Mouse (Mus musculus) neural tube, embryonic 15.5 days (tissue): ENCODE results near the gene Phf14. TPM values are rescaled to one million over a fixed set of nuclear protein-coding genes. Genes with fewer than 3 reads are reported as not detected.
"Not testable (repeated sequence)": the region's sequence is repeated elsewhere in the genome, so short reads cannot be mapped to it uniquely, and the experiment has no call there.

Source experiments
- ATAC-seq: fragments of 200-750 bp; cut with Nextera tagmentation; 2 replicates; pipeline ENCODE4 v1.8.0; 2017; ENCODE audit warnings: mild to moderate bottlenecking, moderate TSS enrichment, moderate library complexity; ENCODE audit not compliant: low FRiP score
- H3K27ac ChIP-seq: fragments of 300-500 bp; sonication (generic); replicated peaks from 2 replicates; pipeline ENCODE4 v1.5.1; 2015; ENCODE audit warnings: mild to moderate bottlenecking, inconsistent platforms
- H3K27me3 ChIP-seq: fragments of 300-500 bp; sonication (generic); replicated peaks from 2 replicates; pipeline ENCODE4 v1.6.1; 2015; ENCODE audit warnings: inconsistent platforms
- H3K36me3 ChIP-seq: fragments of 300-500 bp; sonication (generic); 2 replicates; pipeline ENCODE4 v1.6.1; 2015; ENCODE audit warnings: inconsistent platforms
- H3K4me1 ChIP-seq: fragments of 300-500 bp; sonication (generic); 2 replicates; pipeline ENCODE4 v1.6.1; 2015; ENCODE audit warnings: inconsistent platforms
- H3K4me2 ChIP-seq: fragments of 300-500 bp; sonication (generic); 2 replicates; pipeline ENCODE4 v1.6.1; 2015; ENCODE audit warnings: inconsistent platforms, mild to moderate bottlenecking, moderate library complexity
- H3K4me3 ChIP-seq: fragments of 300-500 bp; sonication (generic); replicated peaks from 2 replicates; pipeline ENCODE4 v1.5.1; 2015; ENCODE audit warnings: mild to moderate bottlenecking, inconsistent platforms
- H3K9ac ChIP-seq: fragments of 300-500 bp; sonication (generic); replicated peaks from 2 replicates; pipeline ENCODE4 v1.6.1; 2015; ENCODE audit warnings: mild to moderate bottlenecking, inconsistent platforms
- H3K9me3 ChIP-seq: fragments of 300-500 bp; sonication (generic); replicated peaks from 2 replicates; pipeline ENCODE4 v1.6.1; 2016; ENCODE audit warnings: inconsistent platforms
- WGBS: fragments of 180-500 bp; shearing (Covaris S2); methylation state at CpG from one replicate; pipeline ENCODE4 v1.1.7; 2015; ENCODE audit warnings: mixed read lengths; 5-methylcytosine and 5-hydroxymethylcytosine counted together
- polyA plus RNA-seq: library from polyadenylated mRNA; unstranded; fragments of >200 nt; fragmentation: Nextera tagmentation; extraction: Ambion mirVana; gene quantifications from 2 replicates; pipeline ENCODE4 v1.2.1, GENCODE M21; 2015

Phf14 gene
- polyA plus RNA-seq, 1 experiment from 2014 or later, result 84.1 TPM

DNA sequence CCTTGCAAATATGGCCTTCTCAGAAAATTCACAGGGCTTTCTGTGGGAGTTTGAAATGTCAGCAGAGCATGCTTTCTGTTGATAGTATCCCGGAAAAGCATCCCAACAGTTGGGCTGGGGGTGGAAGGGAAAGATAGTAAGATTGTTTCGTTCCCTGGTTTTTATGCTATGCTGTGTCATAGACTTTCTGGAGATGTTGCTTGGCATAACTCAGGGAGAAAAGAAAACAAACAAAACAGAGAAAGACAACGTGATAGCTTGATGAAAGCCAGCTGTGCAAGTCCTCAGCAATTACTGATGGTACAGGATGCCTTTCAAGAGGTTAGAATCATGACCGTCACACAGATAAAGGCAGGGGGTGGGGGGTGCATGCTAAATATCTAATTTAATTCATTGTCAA is 197.5 kb downstream of the Phf14 start:
- no peak for ATAC-seq
- H3K4me2 ChIP-seq, result no peak overlapping the region
- H3K4me1 ChIP-seq, result no peaks in the 10 kb centered on the region
- no peaks in the 10 kb centered on the region for H3K27me3 ChIP-seq
- H3K36me3 ChIP-seq, result no peaks in the 10 kb centered on the region
- no peaks in the 10 kb centered on the region for H3K9me3 ChIP-seq
- 78% methylated on average over 4 of the region's 4 CpGs for WGBS
- no peak overlapping the region for H3K4me3 ChIP-seq
- no peak overlapping the region for H3K9ac ChIP-seq
- no peak overlapping the region for H3K27ac ChIP-seq

DNA sequence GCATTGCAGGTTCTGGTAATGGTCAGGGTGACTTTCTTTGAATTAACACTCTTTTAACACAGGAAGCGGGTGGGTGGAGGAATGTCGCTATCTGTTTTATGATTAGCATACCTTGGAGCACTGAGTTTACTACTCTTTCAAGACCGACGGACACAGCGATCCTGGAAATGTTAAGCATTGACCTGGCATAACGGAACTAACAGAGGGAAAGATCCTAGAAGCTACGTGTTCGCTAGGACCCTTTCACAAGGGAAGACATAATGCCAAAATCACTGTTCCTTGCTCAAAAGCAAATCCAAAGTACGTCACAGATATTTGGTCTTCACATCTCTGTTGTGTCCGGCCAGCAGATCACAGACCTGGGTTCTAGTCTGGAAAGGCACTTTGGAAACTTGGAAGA is 199.7 kb downstream of the Phf14 start:
- Histone ChIP-seq H3K27me3 (no peaks in the 10 kb centered on the region), H3K4me2 (no peak overlapping the region), H3K4me1 (no peaks in the 10 kb centered on the region), H3K27ac (no peak overlapping the region), H3K36me3 (no peaks in the 10 kb centered on the region), H3K9ac (no peak overlapping the region), H3K9me3 (no peaks in the 10 kb centered on the region), H3K4me3 (no peak overlapping the region)
- no peak for ATAC-seq
- WGBS, result 66% methylated on average over 10 of the region's 10 CpGs

- Histone ChIP-seq H3K27me3 (no peaks in the 10 kb centered on the region), H3K4me2 (no peak overlapping the region), H3K36me3 (no peaks in the 10 kb centered on the region), H3K4me1 (no peaks in the 10 kb centered on the region), H3K9ac (no peak overlapping the region), H3K27ac (no peak overlapping the region), H3K9me3 (no peaks in the 10 kb centered on the region), H3K4me3 (no peak overlapping the region)
- ATAC-seq, result no peak
- 28% methylated on average over 8 of the region's 8 CpGs for WGBS
Observed at GRCm38 (mm10) chr6:12107786-12108185, 200.2 kb downstream of the Phf14 start.

- H3K27me3 ChIP-seq, result no peaks in the 10 kb centered on the region
- H3K9me3 ChIP-seq, result no peaks in the 10 kb centered on the region
- peaks cover 17% of the 10 kb centered on the region for H3K4me1 ChIP-seq
- ATAC-seq, result peak; percentile 55
- no peak overlapping the region for H3K9ac ChIP-seq
- peak overlapping the region; percentile 41 for H3K4me2 ChIP-seq
- peak overlapping the region; percentile 61 for H3K27ac ChIP-seq
- no peak overlapping the region for H3K4me3 ChIP-seq
- no peaks in the 10 kb centered on the region for H3K36me3 ChIP-seq
- WGBS, result 24% methylated on average over 11 of the region's 11 CpGs
Observed at GRCm38 (mm10) chr6:12116926-12117818, 209.6 kb downstream of the Phf14 start.

DNA sequence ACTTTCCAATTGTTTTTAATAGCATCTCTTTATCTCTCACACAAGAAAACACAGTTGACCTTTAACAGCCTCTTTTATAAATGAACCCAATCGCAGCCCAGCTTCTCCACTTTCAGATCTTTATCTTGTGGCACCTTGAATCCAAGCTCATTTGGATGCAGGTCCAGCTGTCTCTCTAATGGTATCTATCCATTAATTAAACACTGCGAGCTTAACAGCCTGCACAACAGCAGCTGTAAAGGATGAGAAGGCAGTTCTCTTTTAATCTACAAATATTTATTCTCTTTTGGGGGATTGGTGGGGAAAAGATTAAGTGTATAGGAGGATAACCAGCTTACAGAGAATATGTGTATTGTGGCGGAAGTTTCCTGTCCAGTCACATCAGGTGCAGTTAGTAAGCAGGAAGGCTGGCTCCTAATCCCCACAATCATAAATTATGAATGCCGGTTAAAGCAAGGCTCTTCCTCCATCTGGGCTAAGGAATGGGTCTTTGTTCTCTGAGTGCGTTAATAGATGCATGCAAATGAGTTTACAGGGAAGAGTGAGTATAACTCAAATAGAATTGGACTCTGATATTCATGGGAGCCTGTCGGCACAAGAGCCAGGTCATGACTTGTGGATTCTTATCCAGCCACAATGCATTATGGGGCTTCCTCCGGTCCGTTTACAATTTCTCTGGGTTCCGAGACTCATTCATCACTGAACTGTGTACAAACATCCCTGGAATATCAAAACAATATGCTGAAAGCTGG is 210.4 kb downstream of the Phf14 start:
- Histone ChIP-seq H3K9ac (no peak overlapping the region), H3K4me3 (no peak overlapping the region), H3K36me3 (no peaks in the 10 kb centered on the region), H3K4me1 (peaks cover 17% of the 10 kb centered on the region), H3K27me3 (no peaks in the 10 kb centered on the region), H3K9me3 (no peaks in the 10 kb centered on the region), H3K27ac (peak overlapping the region; percentile 45; the same call in 1 of the 2 replicates), H3K4me2 (peak overlapping the region; percentile 41)
- ATAC-seq, result peak; percentile 70
- 11% methylated on average over 9 of the region's 9 CpGs for WGBS

DNA sequence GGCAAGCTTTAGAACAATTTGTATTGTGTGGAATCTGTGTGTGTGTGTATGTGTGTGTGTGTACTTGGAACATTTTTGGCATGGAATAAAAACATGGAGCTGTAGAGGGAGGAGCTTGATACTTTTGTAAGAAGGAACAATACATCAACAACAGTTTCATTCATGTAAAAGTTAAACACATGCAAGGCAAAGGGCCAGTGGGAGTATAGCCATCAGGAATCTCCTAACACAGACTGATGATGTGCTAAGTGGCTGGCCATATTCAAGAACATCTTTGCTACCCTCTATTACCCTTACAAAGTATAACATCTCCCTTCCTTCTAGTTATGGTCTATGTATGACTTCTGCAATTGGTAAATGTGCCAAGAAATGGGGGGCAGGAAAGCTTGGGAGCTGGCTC is 215.2 kb downstream of the Phf14 start:
- Histone ChIP-seq H3K9me3 (no peaks in the 10 kb centered on the region), H3K36me3 (no peaks in the 10 kb centered on the region), H3K27ac (no peak overlapping the region), H3K4me3 (no peak overlapping the region), H3K27me3 (no peaks in the 10 kb centered on the region), H3K4me2 (no peak overlapping the region), H3K4me1 (peaks cover 9% of the 10 kb centered on the region), H3K9ac (no peak overlapping the region)
- no peak for ATAC-seq

GRCm38 (mm10) chr6:12125031-12125803 is 217.6 kb downstream of the Phf14 start:
- Histone ChIP-seq H3K36me3 (no peaks in the 10 kb centered on the region), H3K27ac (peak overlapping the region; percentile 42; the same call in 1 of the 2 replicates), H3K9me3 (no peaks in the 10 kb centered on the region), H3K27me3 (no peaks in the 10 kb centered on the region), H3K4me3 (no peak overlapping the region), H3K9ac (no peak overlapping the region), H3K4me1 (peaks cover 2% of the 10 kb centered on the region; the same call in 1 of the 2 replicates), H3K4me2 (peak overlapping the region; percentile 42)
- 29% methylated on average over 17 of the region's 17 CpGs for WGBS
- peak; percentile 85 for ATAC-seq

GRCm38 (mm10) chr6:12126601-12127000 is 219.0 kb downstream of the Phf14 start:
- H3K27me3 ChIP-seq, H3K36me3 ChIP-seq, H3K4me1 ChIP-seq, H3K9ac ChIP-seq, H3K4me3 ChIP-seq, H3K9me3 ChIP-seq, ATAC-seq, H3K4me2 ChIP-seq, H3K27ac ChIP-seq: not testable (repeated sequence)
- WGBS, result 94% methylated on average over 7 of the region's 7 CpGs

DNA sequence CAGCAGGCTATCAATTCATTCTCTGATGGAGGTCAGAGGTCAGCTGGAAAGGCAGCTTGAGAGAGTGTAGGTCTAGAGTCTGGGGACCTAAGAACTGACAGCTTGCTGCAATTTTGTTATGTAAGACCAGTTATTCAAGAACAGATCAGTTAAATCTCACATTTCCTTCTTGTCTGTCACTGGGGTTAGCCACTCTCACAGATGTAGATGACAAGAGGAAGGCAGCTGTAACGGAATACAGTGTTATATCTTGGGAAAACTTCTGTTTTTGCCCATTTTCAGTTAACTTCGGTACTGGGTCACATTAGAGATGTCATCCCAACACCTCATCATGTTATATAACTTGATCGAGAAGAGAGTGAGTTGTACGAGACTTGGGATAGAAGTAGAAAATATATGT is 219.7 kb downstream of the Phf14 start:
- Histone ChIP-seq H3K27me3 (no peaks in the 10 kb centered on the region), H3K27ac (no peak overlapping the region), H3K9me3 (no peaks in the 10 kb centered on the region), H3K9ac (no peak overlapping the region), H3K4me2 (no peak overlapping the region), H3K4me3 (no peak overlapping the region), H3K4me1 (peaks cover 2% of the 10 kb centered on the region; the same call in 1 of the 2 replicates), H3K36me3 (no peaks in the 10 kb centered on the region)
- WGBS, result 92% methylated on average over 4 of the region's 4 CpGs
- no peak for ATAC-seq
